Mouse (Mus musculus) gastrocnemius, adult 8-10 months (tissue): Measurements from ENCODE around the gene Aif1. TPM values are rescaled to one million over a fixed set of nuclear protein-coding genes. Genes with fewer than 3 reads are reported as not detected.
A peak's percentile ranks its signal among the peaks of the same experiment; 100 is the strongest.

Experiments
- DNase-seq, 2 experiments: peaks; one replicate each; pipeline ENCODE4 v3.0.0; 2022; ENCODE audit warnings: low spot score in 2 of 2
- total RNA-seq, 4 experiments: library from RNA; stranded (reverse); gene quantifications; 2 replicates each; pipeline ENCODE4 v1.2.4; 2022

Aif1 gene
- total RNA-seq, result under 1 TPM in 2 of 4 experiments, not detected in 2; 0.52 to 0.72 TPM

DNA sequence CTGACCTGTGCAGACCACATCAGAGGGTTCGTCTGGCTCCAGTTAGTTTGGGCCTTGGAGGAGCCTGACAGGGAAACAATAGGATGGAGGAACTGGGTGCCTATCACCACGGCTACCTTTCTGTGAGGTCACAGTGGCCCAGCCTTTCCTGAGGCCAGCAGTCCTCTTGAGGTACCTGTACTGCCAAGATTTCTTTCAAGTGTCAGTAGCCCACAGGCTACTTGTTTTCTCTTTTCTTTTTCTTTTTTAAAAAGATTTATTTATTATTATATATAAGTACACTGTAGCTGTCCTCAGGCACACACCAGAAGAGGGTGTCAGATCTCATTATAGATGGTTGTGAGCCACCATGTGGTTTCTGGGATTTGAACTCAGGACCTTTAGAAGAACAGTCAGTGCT lies at the start of gene Aif1:
Gene Aif1, minus strand, starts transcription at position 101 of the 400 bp plus-strand sequence.
- no peak for DNase-seq

- DNase-seq, result no peak
Observed at GRCm38 (mm10) chr17:35225456-35225855, 49.6 kb upstream of the Aif1 start.

DNA sequence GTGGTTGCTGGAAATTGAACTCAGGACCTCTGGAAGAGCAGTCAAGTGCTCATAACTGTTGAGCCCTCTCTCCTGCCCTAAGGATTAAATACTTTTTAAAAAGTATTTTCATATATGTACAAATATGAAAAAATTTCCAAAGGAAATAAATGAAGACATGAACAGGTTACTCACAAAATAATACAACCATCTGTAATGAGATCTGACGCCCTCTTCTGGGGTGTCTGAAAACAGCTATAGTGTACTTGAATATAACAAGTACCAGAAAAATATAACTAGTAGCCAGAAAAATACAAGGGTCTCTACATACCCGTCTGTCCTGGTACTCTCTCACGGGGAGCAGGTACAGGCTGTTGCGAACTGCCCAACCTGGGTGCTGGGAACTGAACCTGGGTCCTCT lies 48.8 kb upstream of the Aif1 start:
- DNase-seq, result no peak

GRCm38 (mm10) chr17:35222299-35222698 lies 46.4 kb upstream of the Aif1 start:
- no peak for DNase-seq

DNA sequence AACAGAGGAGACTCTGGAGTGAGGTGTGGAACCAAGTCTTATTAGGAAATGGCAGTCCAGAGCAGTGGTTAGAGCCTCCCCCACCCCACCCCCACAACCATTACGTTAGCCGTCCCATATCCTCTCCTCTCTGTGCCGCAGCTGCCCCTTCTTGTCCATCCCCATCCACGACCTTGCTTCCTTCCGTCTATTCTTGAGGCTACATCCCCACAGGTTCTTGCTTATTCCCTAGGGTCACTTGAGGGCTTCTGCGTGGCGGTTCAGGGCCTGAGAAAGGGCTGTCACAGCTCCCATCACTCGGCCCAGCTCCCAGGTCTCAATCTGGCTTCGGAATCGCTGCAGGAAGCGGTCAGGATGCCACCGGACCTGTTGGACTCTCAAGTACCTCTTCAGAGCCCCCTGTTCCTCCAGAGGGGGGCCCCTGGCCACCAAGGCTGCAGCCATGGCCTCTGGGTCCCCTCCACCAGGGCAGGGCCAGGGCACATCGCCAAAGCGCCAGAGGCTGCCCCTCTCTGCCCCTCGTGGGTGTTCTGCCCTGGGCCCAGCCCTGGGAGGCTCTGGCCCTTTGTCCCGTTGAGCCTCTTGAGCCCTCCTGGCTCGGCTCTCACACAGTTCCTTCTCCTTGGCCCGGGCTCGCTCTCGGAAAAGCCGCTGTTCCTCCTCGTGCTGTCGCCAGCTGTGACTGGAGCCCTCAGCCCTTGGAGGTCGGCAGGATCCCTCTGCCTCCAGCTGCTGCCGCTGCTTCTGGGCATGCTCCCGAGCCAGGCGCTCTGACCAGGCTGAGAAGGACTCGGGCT lies 44.5 kb upstream of the Aif1 start, which contains the start of gene Gm16181:
Gene Gm16181, plus strand, starts transcription at position 679 of the 797 bp plus-strand sequence.
- no peak for DNase-seq

- DNase-seq, result no peak
Observed at GRCm38 (mm10) chr17:35219601-35220041, 43.8 kb upstream of the Aif1 start.

- no peak for DNase-seq
Observed at GRCm38 (mm10) chr17:35218516-35219193, 42.8 kb upstream of the Aif1 start.

DNA sequence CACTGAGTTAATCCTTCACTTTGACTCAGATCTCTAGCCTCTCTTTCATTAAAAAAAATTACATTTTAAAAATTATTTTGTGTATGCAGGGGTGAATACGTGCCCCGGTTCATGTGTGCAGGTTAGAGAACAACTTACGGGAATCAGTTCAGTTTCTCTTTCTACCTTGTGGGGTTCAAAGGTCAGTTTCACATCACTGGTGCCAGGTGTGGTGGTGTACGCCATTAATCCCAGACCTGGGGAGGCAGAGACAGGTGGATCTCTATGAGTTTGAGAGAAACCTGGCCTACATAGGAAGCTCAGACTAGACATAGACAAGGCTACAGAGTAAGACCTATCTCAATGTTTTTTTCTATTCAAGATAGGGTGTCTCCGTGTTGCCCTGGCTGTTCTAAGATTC lies 37.2 kb upstream of the Aif1 start:
- DNase-seq, result no peak

GRCm38 (mm10) chr17:35210593-35210992 lies 34.7 kb upstream of the Aif1 start:
- no peak for DNase-seq

- no peak for DNase-seq
Observed at GRCm38 (mm10) chr17:35209785-35210535, 34.1 kb upstream of the Aif1 start.

DNA sequence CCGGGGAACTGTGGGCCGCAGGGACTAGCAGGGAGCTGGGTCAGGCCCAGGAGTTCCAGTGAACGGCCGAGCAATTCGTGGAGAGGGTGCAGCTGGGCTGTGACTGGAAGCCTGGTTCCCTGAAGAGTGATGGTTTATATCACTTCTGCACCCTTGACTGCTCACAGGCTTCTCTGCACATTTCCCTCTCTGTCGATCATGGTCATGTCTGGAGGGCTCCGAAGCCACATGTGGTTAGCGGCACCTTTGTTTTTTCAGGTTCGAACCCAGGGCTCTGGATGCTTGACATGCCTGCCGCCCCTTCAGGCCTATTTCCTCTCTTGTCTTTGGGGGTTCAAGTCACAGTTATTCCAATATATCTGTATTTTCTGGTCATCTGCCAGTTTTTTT lies 29.5 kb upstream of the Aif1 start:
- no peak for DNase-seq

- DNase-seq, result no peak
Observed at GRCm38 (mm10) chr17:35204494-35205379, 28.9 kb upstream of the Aif1 start, which contains the start of gene Lta. Gene Lta, minus strand, starts transcription at chr17:35205351.

DNA sequence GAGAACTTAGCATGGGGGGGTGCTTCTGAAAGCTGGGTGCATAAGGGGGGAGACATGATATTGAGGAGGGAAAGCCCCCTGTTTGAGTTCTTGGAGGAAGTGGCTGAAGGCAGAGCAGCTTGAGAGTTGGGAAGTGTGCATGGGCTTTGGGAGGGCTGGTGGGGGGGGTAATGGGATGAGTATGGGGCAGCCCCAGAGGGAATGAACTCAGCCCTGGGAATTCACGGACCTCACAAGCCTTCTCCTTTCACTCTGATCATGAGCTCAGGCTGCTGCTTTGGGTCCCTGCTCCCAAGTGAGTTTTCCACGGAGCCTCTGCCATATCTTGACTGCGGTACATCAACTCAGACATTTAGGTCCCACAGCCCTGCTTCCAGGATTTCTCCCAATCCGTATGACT lies 26.6 kb upstream of the Aif1 start:
- DNase-seq, result no peak

- peak in 1 of 2 experiments; percentile 32 for DNase-seq
Observed at GRCm38 (mm10) chr17:35201787-35202186, 25.9 kb upstream of the Aif1 start, which contains the start of gene Tnf. Gene Tnf, minus strand, starts transcription at chr17:35202007.

- no peak for DNase-seq
Observed at GRCm38 (mm10) chr17:35201128-35201527, 25.3 kb upstream of the Aif1 start.

- no peak for DNase-seq
Observed at GRCm38 (mm10) chr17:35200398-35200797, 24.5 kb upstream of the Aif1 start.

GRCm38 (mm10) chr17:35198946-35199345 lies 23.1 kb upstream of the Aif1 start:
- DNase-seq, result no peak

- no peak for DNase-seq
Observed at GRCm38 (mm10) chr17:35198029-35198428, 22.2 kb upstream of the Aif1 start.

- no peak for DNase-seq
Observed at GRCm38 (mm10) chr17:35197126-35197525, 21.3 kb upstream of the Aif1 start.

GRCm38 (mm10) chr17:35196321-35196641 lies 20.4 kb upstream of the Aif1 start:
- no peak for DNase-seq
